Mouse (Mus musculus) cerebellum, adult 2 months (tissue): ENCODE results near the gene P4htm.

Source experiments
- CTCF ChIP-seq: fragments of 200-500 bp; IDR thresholded peaks from 2 replicates; pipeline ENCODE4 v1.5.1; 2011; ENCODE audit warnings: low read depth, mild to moderate bottlenecking, control low read depth, low read length, moderate library complexity, borderline replicate concordance; ENCODE audit not compliant: insufficient read depth
- POLR2A ChIP-seq: fragments of 200-500 bp; IDR thresholded peaks from 2 replicates; pipeline ENCODE4 v1.6.1; 2011; ENCODE audit warnings: low read length, control low read depth, borderline replicate concordance; ENCODE audit not compliant: insufficient read depth

DNA sequence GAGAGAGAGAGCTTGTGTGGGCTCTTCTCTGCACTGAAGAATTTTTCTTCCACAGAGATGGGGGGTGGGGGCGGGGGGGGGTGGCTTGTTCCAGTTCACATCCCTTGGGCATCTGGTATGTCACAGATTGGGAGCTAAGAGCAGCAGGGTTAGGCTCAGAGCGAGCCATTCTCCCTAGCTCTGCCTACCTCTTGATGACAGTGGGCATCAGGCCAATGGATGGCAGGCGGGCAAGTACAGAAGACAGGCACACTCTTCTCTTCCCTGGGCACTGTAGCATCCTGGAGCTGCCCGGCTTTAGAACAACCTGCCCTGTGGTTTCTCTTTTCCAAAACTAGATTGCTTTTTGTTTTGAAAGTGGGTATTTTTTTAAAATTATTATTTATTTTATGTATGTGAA, 6.0 kb downstream of the P4htm start:
- TF ChIP-seq CTCF (no peak), POLR2A (no peak)
